Mouse (Mus musculus): Measurements from ENCODE around the gene Trem2. TPM values are rescaled to one million over a fixed set of nuclear protein-coding genes. Genes with fewer than 3 reads are reported as not detected.

The Trem2 gene
- polyA plus RNA-seq, 1 experiment, result 12.2 TPM

- no peaks in the 10 kb centered on the region; the same call in 1 of the 2 replicates for H3K27me3 ChIP-seq (ENCODE audit: control insufficient read depth, insufficient read depth, low read length)
- peaks cover 11% of the 10 kb centered on the region for H3K4me1 ChIP-seq (ENCODE audit: control insufficient read depth, insufficient read depth, low read length)
- WGBS, result 34% methylated on average over 6 of the region's 6 CpGs
- TF ChIP-seq POLR2A (IDR thresholded peaks at IDR 0.05; ENCODE audit: borderline replicate concordance, insufficient read depth, low read length), result no peak
- TF ChIP-seq CTCF (IDR thresholded peaks at IDR 0.05; ENCODE audit: borderline replicate concordance, insufficient read depth, low read depth, low read length), result no peak
- H3K27ac ChIP-seq (ENCODE audit: insufficient read depth, low read length), result no peak overlapping the region
- H3K4me3 ChIP-seq (replicated peaks; ENCODE audit: insufficient read depth, low read depth, low read length), result no peak overlapping the region
- DNase-seq, result no peak
Measured at GRCm38 (mm10) chr17:48363421-48363965, 17.3 kb downstream of the Trem2 start.

- 77% methylated on average over 9 of the region's 9 CpGs for WGBS
- H3K4me1 ChIP-seq (ENCODE audit: control insufficient read depth, insufficient read depth, low read length), result peaks cover 11% of the 10 kb centered on the region
- no peak overlapping the region for H3K4me3 ChIP-seq (replicated peaks; ENCODE audit: insufficient read depth, low read depth, low read length)
- H3K27me3 ChIP-seq (ENCODE audit: control insufficient read depth, insufficient read depth, low read length), result no peaks in the 10 kb centered on the region; the same call in 1 of the 2 replicates
- no peak for TF ChIP-seq POLR2A (IDR thresholded peaks at IDR 0.05; ENCODE audit: borderline replicate concordance, insufficient read depth, low read length)
- no peak overlapping the region for H3K27ac ChIP-seq (ENCODE audit: insufficient read depth, low read length)
- no peak for DNase-seq
Measured at GRCm38 (mm10) chr17:48365511-48366155, 19.4 kb downstream of the Trem2 start.

GRCm38 (mm10) chr17:48366806-48367205, 20.6 kb downstream of the Trem2 start:
- WGBS, result 85% methylated on average over 5 of the region's 5 CpGs
- DNase-seq, result no peak
- Histone ChIP-seq H3K4me1 (ENCODE audit: control insufficient read depth, insufficient read depth, low read length) (peaks cover 11% of the 10 kb centered on the region), H3K27ac (ENCODE audit: insufficient read depth, low read length) (no peak overlapping the region), H3K4me3 (replicated peaks; ENCODE audit: insufficient read depth, low read depth, low read length) (no peak overlapping the region), H3K27me3 (ENCODE audit: control insufficient read depth, insufficient read depth, low read length) (no peaks in the 10 kb centered on the region; the same call in 1 of the 2 replicates)
- TF ChIP-seq POLR2A (IDR thresholded peaks at IDR 0.05; ENCODE audit: borderline replicate concordance, insufficient read depth, low read length) (no peak), CTCF (IDR thresholded peaks at IDR 0.05; ENCODE audit: borderline replicate concordance, insufficient read depth, low read depth, low read length) (no peak)

GRCm38 (mm10) chr17:48371621-48372020, 25.4 kb downstream of the Trem2 start:
- H3K27ac ChIP-seq (ENCODE audit: insufficient read depth, low read length), result no peak overlapping the region
- no peaks in the 10 kb centered on the region for H3K4me1 ChIP-seq (ENCODE audit: control insufficient read depth, insufficient read depth, low read length)
- no peak for TF ChIP-seq CTCF (IDR thresholded peaks at IDR 0.05; ENCODE audit: borderline replicate concordance, insufficient read depth, low read depth, low read length)
- no peak for TF ChIP-seq POLR2A (IDR thresholded peaks at IDR 0.05; ENCODE audit: borderline replicate concordance, insufficient read depth, low read length)
- H3K4me3 ChIP-seq (replicated peaks; ENCODE audit: insufficient read depth, low read depth, low read length), result no peak overlapping the region
- no peak for DNase-seq
- no peaks in the 10 kb centered on the region; the same call in 1 of the 2 replicates for H3K27me3 ChIP-seq (ENCODE audit: control insufficient read depth, insufficient read depth, low read length)

GRCm38 (mm10) chr17:48372987-48373386, 26.8 kb downstream of the Trem2 start:
- H3K4me3 ChIP-seq (replicated peaks; ENCODE audit: insufficient read depth, low read depth, low read length), result no peak overlapping the region
- WGBS, result 82% methylated on average over 8 of the region's 8 CpGs
- no peaks in the 10 kb centered on the region for H3K4me1 ChIP-seq (ENCODE audit: control insufficient read depth, insufficient read depth, low read length)
- no peak for DNase-seq
- no peak overlapping the region for H3K27ac ChIP-seq (ENCODE audit: insufficient read depth, low read length)
- TF ChIP-seq CTCF (IDR thresholded peaks at IDR 0.05; ENCODE audit: borderline replicate concordance, insufficient read depth, low read depth, low read length) (no peak), POLR2A (IDR thresholded peaks at IDR 0.05; ENCODE audit: borderline replicate concordance, insufficient read depth, low read length) (no peak)
- no peaks in the 10 kb centered on the region for H3K27me3 ChIP-seq (ENCODE audit: control insufficient read depth, insufficient read depth, low read length)

- H3K27me3 ChIP-seq (ENCODE audit: control insufficient read depth, insufficient read depth, low read length), result no peaks in the 10 kb centered on the region
- no peak overlapping the region for H3K27ac ChIP-seq (ENCODE audit: insufficient read depth, low read length)
- TF ChIP-seq POLR2A (IDR thresholded peaks at IDR 0.05; ENCODE audit: borderline replicate concordance, insufficient read depth, low read length) (no peak), CTCF (IDR thresholded peaks at IDR 0.05; ENCODE audit: borderline replicate concordance, insufficient read depth, low read depth, low read length) (no peak)
- H3K4me3 ChIP-seq (replicated peaks; ENCODE audit: insufficient read depth, low read depth, low read length), result no peak overlapping the region
- 86% methylated on average over 1 of the region's 1 CpGs for WGBS
- no peaks in the 10 kb centered on the region for H3K4me1 ChIP-seq (ENCODE audit: control insufficient read depth, insufficient read depth, low read length)
- DNase-seq, result no peak
Measured at GRCm38 (mm10) chr17:48376102-48376501, 29.9 kb downstream of the Trem2 start.

- TF ChIP-seq POLR2A (IDR thresholded peaks at IDR 0.05; ENCODE audit: borderline replicate concordance, insufficient read depth, low read length) (no peak), CTCF (IDR thresholded peaks at IDR 0.05; ENCODE audit: borderline replicate concordance, insufficient read depth, low read depth, low read length) (no peak)
- Histone ChIP-seq H3K4me3 (replicated peaks; ENCODE audit: insufficient read depth, low read depth, low read length) (no peak overlapping the region), H3K27ac (ENCODE audit: insufficient read depth, low read length) (no peak overlapping the region), H3K27me3 (ENCODE audit: control insufficient read depth, insufficient read depth, low read length) (no peaks in the 10 kb centered on the region), H3K4me1 (ENCODE audit: control insufficient read depth, insufficient read depth, low read length) (no peaks in the 10 kb centered on the region)
- DNase-seq, result no peak
Measured at GRCm38 (mm10) chr17:48379050-48379449, 32.8 kb downstream of the Trem2 start.

GRCm38 (mm10) chr17:48385786-48386461, 39.7 kb downstream of the Trem2 start:
- no peak for DNase-seq
- no peak for TF ChIP-seq POLR2A (IDR thresholded peaks at IDR 0.05; ENCODE audit: borderline replicate concordance, insufficient read depth, low read length)
- H3K27me3 ChIP-seq (ENCODE audit: control insufficient read depth, insufficient read depth, low read length), result no peaks in the 10 kb centered on the region
- H3K4me1 ChIP-seq (ENCODE audit: control insufficient read depth, insufficient read depth, low read length), result no peaks in the 10 kb centered on the region
- 53% methylated on average over 2 of the region's 2 CpGs for WGBS
- H3K4me3 ChIP-seq (replicated peaks; ENCODE audit: insufficient read depth, low read depth, low read length), result no peak overlapping the region
- no peak overlapping the region for H3K27ac ChIP-seq (ENCODE audit: insufficient read depth, low read length)
